Mouse (Mus musculus) kidney, adult 2 months (tissue): ENCODE measurements at regions not wholly inside any gene's neighbourhood (a gene's known extent, or its start where the extent isn't known, plus 50 kb on each side); places are given as distances from the start of the nearest gene placed in this dataset.
"Not testable (repeated sequence)": the region's sequence is repeated elsewhere in the genome, so short reads cannot be mapped to it uniquely, and the experiment has no call there.

Experiments used
- DNase-seq: peaks from one replicate; pipeline ENCODE4 v3.0.0; 2021
- H3K27ac ChIP-seq: fragments of 200-500 bp; 2 replicates; pipeline ENCODE4 v1.5.1; 2012; ENCODE audit warnings: low read depth, low read length, control low read depth, inconsistent platforms; ENCODE audit not compliant: insufficient read depth
- H3K27me3 ChIP-seq: fragments of 200-500 bp; replicated peaks from 2 replicates; pipeline ENCODE4 v1.6.1; 2012; ENCODE audit warnings: mild to moderate bottlenecking, moderate library complexity, low read length, inconsistent platforms; ENCODE audit not compliant: control insufficient read depth, insufficient read depth
- H3K36me3 ChIP-seq: fragments of 200-500 bp; 2 replicates; pipeline ENCODE4 v1.6.1; 2012; ENCODE audit warnings: mild to moderate bottlenecking, moderate library complexity, low read length, inconsistent platforms; ENCODE audit not compliant: control insufficient read depth, insufficient read depth
- H3K4me1 ChIP-seq: fragments of 200-500 bp; 2 replicates; pipeline ENCODE4 v1.6.1; 2011; ENCODE audit warnings: low read length; ENCODE audit not compliant: control insufficient read depth, insufficient read depth
- H3K4me3 ChIP-seq: fragments of 200-500 bp; 2 replicates; pipeline ENCODE4 v1.5.1; 2011; ENCODE audit warnings: mild to moderate bottlenecking, low read depth, low read length, control low read depth; ENCODE audit not compliant: insufficient read depth
- CTCF ChIP-seq: fragments of 200-500 bp; conservative IDR thresholded peaks from 2 replicates; pipeline ENCODE4 v1.5.1; 2011; ENCODE audit warnings: low read depth, mild to moderate bottlenecking, control low read depth, low read length, moderate library complexity, mixed read lengths; ENCODE audit not compliant: insufficient read depth, insufficient read length
- POLR2A ChIP-seq: fragments of 200-500 bp; IDR thresholded peaks from one replicate; pipeline ENCODE4 v1.6.1; 2011; ENCODE audit warnings: low read depth, low read length, control low read depth
- WGBS: fragments of 180-500 bp; shearing (Covaris S2); methylation state at CpG from one replicate; pipeline ENCODE4 v1.1.7; 2018; 5-methylcytosine and 5-hydroxymethylcytosine counted together

DNA sequence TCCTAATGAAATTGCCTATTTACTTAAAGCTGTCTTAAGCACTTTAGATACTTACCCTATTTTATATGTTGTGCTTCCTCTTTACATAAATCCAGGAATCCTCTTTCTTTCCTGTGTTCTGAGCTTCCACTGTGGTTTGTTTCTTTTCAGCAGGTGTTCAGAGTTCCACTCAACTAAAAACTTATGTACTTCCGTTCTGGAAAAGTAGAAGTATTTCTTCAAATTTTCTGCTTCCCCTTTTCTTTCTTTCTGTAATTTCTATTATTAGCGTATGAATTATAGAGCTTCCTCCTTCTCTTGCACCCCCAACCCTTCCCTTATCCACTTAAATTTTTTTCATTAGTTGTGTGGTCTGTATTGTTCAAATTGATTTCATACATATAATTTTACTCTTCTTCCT, 165.8 kb upstream of the Nudt12 start:
- no peaks in the 10 kb centered on the region for H3K36me3 ChIP-seq
- no peak overlapping the region for H3K4me3 ChIP-seq
- no peak overlapping the region for H3K27ac ChIP-seq
- no peaks in the 10 kb centered on the region for H3K4me1 ChIP-seq
- no peak for TF ChIP-seq CTCF
- no peak for TF ChIP-seq POLR2A
- DNase-seq, result no peak
- H3K27me3 ChIP-seq, result no peaks in the 10 kb centered on the region
- WGBS, result 73% methylated on average over 2 of the region's 2 CpGs

GRCm38 (mm10) chr17:59156345-59156744, 143.2 kb upstream of the Nudt12 start:
- TF ChIP-seq POLR2A, result no peak
- no peak for TF ChIP-seq CTCF
- no peak overlapping the region for H3K27ac ChIP-seq
- WGBS, result 83% methylated on average over 2 of the region's 2 CpGs

GRCm38 (mm10) chr17:59143760-59144157, 130.6 kb upstream of the Nudt12 start:
- Histone ChIP-seq H3K27me3 (no peaks in the 10 kb centered on the region), H3K4me1 (no peaks in the 10 kb centered on the region), H3K4me3 (no peak overlapping the region), H3K36me3 (no peaks in the 10 kb centered on the region), H3K27ac (no peak overlapping the region)
- DNase-seq, result no peak
- WGBS, result 56% methylated on average over 1 of the region's 1 CpGs
- TF ChIP-seq CTCF, result no peak

More at GRCm38 (mm10) chr17:59156345-59156744, 143.2 kb upstream of the Nudt12 start:
- DNase-seq, result no peak
- Histone ChIP-seq H3K4me1 (no peaks in the 10 kb centered on the region), H3K36me3 (no peaks in the 10 kb centered on the region), H3K4me3 (no peak overlapping the region), H3K27me3 (no peaks in the 10 kb centered on the region)

DNA sequence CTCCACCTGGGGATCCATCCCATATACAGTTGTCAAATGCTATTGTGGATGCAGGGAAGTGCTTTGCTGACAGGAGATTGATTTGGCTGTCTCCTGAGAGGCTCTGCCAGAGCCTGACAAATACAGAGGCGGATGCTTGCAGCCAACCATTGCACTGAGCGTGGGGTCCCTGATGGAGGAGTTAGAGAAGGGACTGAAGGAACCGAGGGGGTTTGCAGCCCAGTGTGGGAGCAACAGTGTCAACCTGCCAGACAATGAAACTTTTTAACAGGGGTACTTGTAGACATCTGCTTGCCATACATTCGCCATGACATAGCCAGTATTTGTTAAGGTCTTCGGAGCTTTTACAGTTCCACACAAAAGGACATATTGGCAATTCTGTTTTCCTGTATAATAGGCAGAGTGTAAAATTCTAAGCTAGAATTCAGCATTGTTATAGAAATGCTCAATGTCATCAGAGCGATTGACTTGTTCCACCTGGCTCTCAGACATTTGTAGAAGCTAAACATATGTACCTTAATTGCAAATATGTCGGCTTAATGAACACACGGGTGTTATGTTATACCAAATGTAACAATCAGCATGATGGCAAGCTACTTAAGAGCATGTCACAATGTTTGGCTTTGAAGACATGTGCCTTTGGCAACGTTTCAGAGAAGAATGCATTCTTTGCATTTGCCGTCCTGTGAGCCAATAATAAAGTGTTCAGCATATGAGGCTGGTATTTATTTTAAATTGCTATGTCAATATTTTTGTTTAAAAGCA, 130.0 kb upstream of the Nudt12 start:
- no peaks in the 10 kb centered on the region for H3K27me3 ChIP-seq
- H3K4me3 ChIP-seq, result no peak overlapping the region
- H3K36me3 ChIP-seq, result no peaks in the 10 kb centered on the region
- TF ChIP-seq POLR2A, result no peak
- no peak for TF ChIP-seq CTCF
- no peak overlapping the region for H3K27ac ChIP-seq
- DNase-seq, result no peak
- 77% methylated on average over 10 of the region's 10 CpGs for WGBS
- no peaks in the 10 kb centered on the region for H3K4me1 ChIP-seq

- H3K27me3 ChIP-seq, result no peaks in the 10 kb centered on the region
- no peak for TF ChIP-seq CTCF
- no peak for TF ChIP-seq POLR2A
- H3K36me3 ChIP-seq, result no peaks in the 10 kb centered on the region
- DNase-seq, result no peak
- 71% methylated on average over 2 of the region's 2 CpGs for WGBS
- H3K4me1 ChIP-seq, result no peaks in the 10 kb centered on the region
- no peak overlapping the region for H3K4me3 ChIP-seq
- no peak overlapping the region for H3K27ac ChIP-seq
These were observed 125.6 kb upstream of the Nudt12 start for GRCm38 (mm10) chr17:59138791-59139190.

GRCm38 (mm10) chr17:59099376-59099775, 86.2 kb upstream of the Nudt12 start:
- Histone ChIP-seq H3K27ac (no peak overlapping the region), H3K4me1 (no peaks in the 10 kb centered on the region), H3K4me3 (no peak overlapping the region), H3K36me3 (no peaks in the 10 kb centered on the region), H3K27me3 (no peaks in the 10 kb centered on the region)
- no peak for TF ChIP-seq POLR2A
- TF ChIP-seq CTCF, result peak; percentile 56
- 10% methylated on average over 5 of the region's 5 CpGs for WGBS
- peak; percentile 39 for DNase-seq

- not testable (repeated sequence) for DNase-seq, H3K4me3 ChIP-seq, H3K27me3 ChIP-seq, H3K4me1 ChIP-seq, H3K36me3 ChIP-seq, H3K27ac ChIP-seq
- 47% methylated on average over 4 of the region's 6 CpGs for WGBS
These were observed 63.7 kb upstream of the Nudt12 start for GRCm38 (mm10) chr17:59076846-59077245.

- not testable (repeated sequence) for H3K4me1 ChIP-seq, H3K27ac ChIP-seq, H3K27me3 ChIP-seq, H3K4me3 ChIP-seq, DNase-seq, H3K36me3 ChIP-seq
- 54% methylated on average over 4 of the region's 6 CpGs for WGBS
These were observed 63.2 kb upstream of the Nudt12 start for GRCm38 (mm10) chr17:59076361-59076760.
